Mouse (Mus musculus) limb, embryonic 14.5 days (tissue): ENCODE results near the gene Hist1h2aa. TPM values are rescaled to one million over a fixed set of nuclear protein-coding genes. Genes with fewer than 3 reads are reported as not detected.

ENCODE experiments used
- ATAC-seq: fragments of 200-750 bp; cut with Nextera tagmentation; 2 replicates; pipeline ENCODE4 v1.8.0; 2017; ENCODE audit warnings: low read depth, moderate number of reproducible peaks, moderate TSS enrichment; ENCODE audit not compliant: low FRiP score
- DNase-seq: peaks from one replicate; pipeline ENCODE4 v3.0.0-alpha.2; 2015; ENCODE audit warnings: low spot score
- H3K27ac ChIP-seq: fragments of 300-500 bp; sonication (generic); replicated peaks from 2 replicates; pipeline ENCODE4 v1.5.1; 2014; ENCODE audit warnings: low read depth, mild to moderate bottlenecking, low read length, moderate library complexity, mixed read lengths
- H3K27me3 ChIP-seq: fragments of 300-500 bp; sonication (generic); 2 replicates; pipeline ENCODE4 v1.6.1; 2014; ENCODE audit warnings: low read length, mixed read lengths; ENCODE audit not compliant: control insufficient read depth, insufficient read depth
- H3K36me3 ChIP-seq: fragments of 300-500 bp; sonication (generic); 2 replicates; pipeline ENCODE4 v1.6.1; 2014; ENCODE audit warnings: mild to moderate bottlenecking, low read length, moderate library complexity, mixed read lengths; ENCODE audit not compliant: control insufficient read depth, insufficient read depth
- H3K4me1 ChIP-seq: fragments of 300-500 bp; sonication (generic); 2 replicates; pipeline ENCODE4 v1.6.1; 2014; ENCODE audit warnings: antibody characterized with exemption, low read length, mixed read lengths; ENCODE audit not compliant: control insufficient read depth, insufficient read depth
- H3K4me2 ChIP-seq: fragments of 300-500 bp; sonication (generic); replicated peaks from 2 replicates; pipeline ENCODE4 v1.6.1; 2014; ENCODE audit warnings: low read depth, mild to moderate bottlenecking, low read length, moderate library complexity; ENCODE audit not compliant: severe bottlenecking
- H3K4me3 ChIP-seq: fragments of 300-500 bp; sonication (generic); replicated peaks from 2 replicates; pipeline ENCODE4 v1.5.1; 2014; ENCODE audit warnings: low read length
- H3K9ac ChIP-seq: fragments of 300-500 bp; sonication (generic); 2 replicates; pipeline ENCODE4 v1.6.1; 2014; ENCODE audit warnings: mild to moderate bottlenecking, low read depth, low read length, moderate library complexity; ENCODE audit not compliant: severe bottlenecking
- H3K9me3 ChIP-seq: fragments of 300-500 bp; sonication (generic); 2 replicates; pipeline ENCODE4 v1.6.1; 2016; ENCODE audit warnings: low read length; ENCODE audit not compliant: control insufficient read depth
- POLR2A ChIP-seq: fragments of 200-500 bp; IDR thresholded peaks from 2 replicates; pipeline ENCODE4 v1.8.0; 2012; ENCODE audit warnings: inconsistent platforms, mild to moderate bottlenecking, moderate library complexity, borderline replicate concordance; ENCODE audit not compliant: insufficient read depth, insufficient read length; ENCODE audit errors: extremely low read depth
- WGBS: fragments of 180-500 bp; shearing (Covaris S2); extraction: QIAGEN DNeasy Blood & Tissue Kit; methylation state at CpG from one replicate; pipeline ENCODE4 v1.1.7; 2014; 5-methylcytosine and 5-hydroxymethylcytosine counted together
- polyA plus RNA-seq, 2 experiments: library from polyadenylated mRNA; depleted of rRNA in 1 of 2; stranded (reverse) in 1 of 2; unstranded in 1 of 2; fragments of >200 nt; fragmentation: Nextera tagmentation in 1 of 2; extraction: Ambion mirVana in 1 of 2; gene quantifications; 2 replicates each; pipeline versions ENCODE4 v1.2.1 to v1.2.3; 2012 to 2014

Gene Hist1h2aa
- polyA plus RNA-seq, 2 experiments = not detected

DNA sequence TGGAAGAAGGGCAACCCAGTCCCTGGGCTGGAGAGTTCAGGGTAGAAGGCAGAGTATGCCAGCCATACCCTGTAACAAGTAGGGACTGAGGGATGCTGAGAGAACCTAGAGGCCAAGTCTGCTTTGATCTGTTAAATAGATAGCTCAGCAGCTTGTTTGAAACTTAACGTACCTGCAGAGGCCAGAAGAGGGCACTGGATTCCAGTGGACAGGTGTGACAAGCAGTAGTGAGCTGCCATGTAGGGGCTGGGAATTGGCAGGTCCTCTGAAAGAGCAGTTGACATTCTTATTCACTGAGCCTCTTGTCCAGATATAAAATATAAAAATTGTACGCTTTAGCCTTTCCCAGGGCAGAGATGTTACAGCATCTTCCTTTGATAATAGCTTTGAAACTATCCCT is 8.6 kb downstream of the Hist1h2aa start:
- Histone ChIP-seq H3K27ac (no peak overlapping the region), H3K36me3 (no peaks in the 10 kb centered on the region), H3K27me3 (no peaks in the 10 kb centered on the region), H3K4me3 (no peak overlapping the region), H3K9ac (no peak overlapping the region), H3K4me1 (peaks cover 6% of the 10 kb centered on the region; the same call in 1 of the 2 replicates), H3K4me2 (no peak overlapping the region), H3K9me3 (no peaks in the 10 kb centered on the region)
- ATAC-seq = no peak
- WGBS = 39% methylated on average over 2 of the region's 2 CpGs
- DNase-seq = no peak
- TF ChIP-seq POLR2A = no peak

DNA sequence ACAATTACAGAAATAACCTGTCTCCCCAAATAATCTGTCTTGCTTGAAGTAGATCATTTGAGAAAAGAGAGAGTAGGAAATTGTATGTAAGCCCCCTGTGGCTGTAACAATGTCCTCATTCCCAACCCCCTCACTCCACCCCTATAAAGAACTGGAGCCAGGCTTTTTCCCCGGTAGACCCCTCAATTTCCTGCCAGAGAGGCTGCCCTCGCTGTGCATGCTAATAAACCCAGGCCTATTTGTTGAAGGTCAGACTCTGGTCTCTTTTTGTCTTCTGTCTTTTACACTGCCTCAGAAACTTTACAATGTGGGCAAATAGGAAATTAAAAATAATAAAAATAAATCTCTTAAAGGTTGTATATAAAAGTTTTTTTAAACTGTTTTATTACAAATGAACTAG is 12.0 kb downstream of the Hist1h2aa start:
- TF ChIP-seq POLR2A = no peak
- Histone ChIP-seq H3K4me1 (peaks cover 6% of the 10 kb centered on the region; the same call in 1 of the 2 replicates), H3K4me3 (no peak overlapping the region), H3K9me3 (no peaks in the 10 kb centered on the region), H3K9ac (no peak overlapping the region), H3K27me3 (no peaks in the 10 kb centered on the region), H3K36me3 (no peaks in the 10 kb centered on the region), H3K4me2 (no peak overlapping the region), H3K27ac (no peak overlapping the region)
- DNase-seq (no peak), ATAC-seq (no peak; the same call in 1 of the 2 replicates)
- 13% methylated on average over 2 of the region's 2 CpGs for WGBS

DNA sequence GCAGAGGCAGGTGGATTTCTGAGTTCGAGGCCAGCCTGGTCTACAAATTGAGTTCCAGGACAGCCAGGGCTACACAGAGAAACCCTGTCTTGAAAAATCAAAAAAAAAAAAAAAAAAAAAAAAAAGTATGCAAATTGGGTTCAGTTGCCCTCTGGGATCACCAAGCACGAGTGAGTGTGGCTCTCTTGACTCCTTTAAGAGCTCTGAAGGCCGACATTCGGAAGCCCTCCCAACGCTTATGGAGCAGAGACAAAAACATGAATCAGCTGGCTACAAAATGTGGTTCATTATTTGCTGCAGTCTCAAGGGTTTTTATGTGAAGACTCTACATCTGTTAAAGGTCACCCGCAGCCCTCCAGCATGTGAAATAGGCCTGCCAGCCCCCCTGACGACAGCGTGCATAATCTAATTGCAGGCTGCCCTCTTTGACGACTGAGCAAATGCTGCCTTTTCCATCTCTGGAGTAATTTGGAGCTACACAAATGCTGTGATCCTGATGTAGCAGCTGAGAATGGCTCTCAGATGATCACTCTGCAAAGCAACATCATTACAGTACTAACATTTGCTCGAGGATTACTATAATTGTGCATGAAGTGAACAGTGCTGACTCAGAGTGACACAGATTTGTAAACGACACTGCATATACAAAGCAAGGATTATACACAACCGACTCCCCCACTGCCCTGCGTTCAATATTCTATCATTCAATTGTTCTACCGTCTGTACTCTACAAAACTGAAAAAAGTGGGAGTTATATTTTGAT is 15.4 kb downstream of the Hist1h2aa start:
- TF ChIP-seq POLR2A = no peak
- DNase-seq = no peak

DNA sequence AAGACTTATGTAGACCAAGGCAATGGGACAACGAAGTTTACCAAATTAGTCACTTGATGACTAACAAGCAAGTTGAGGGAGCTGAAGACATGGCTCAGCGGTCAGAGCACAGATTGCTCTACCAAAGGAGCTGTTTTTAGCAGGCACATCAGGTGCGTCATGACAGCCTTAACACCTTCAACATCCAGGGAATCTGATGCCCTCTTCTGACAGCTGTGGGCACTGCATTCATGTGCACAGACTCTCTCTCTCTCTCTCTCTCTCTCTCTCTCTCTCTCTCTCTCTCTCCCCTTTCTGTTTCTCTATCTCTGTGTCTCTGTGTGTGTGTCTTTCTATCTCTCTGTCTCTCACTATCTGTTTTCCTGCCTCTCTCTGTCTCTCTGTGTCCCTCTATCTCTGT is 16.7 kb downstream of the Hist1h2aa start:
- 69% methylated on average over 3 of the region's 3 CpGs for WGBS
- no peaks in the 10 kb centered on the region for H3K9me3 ChIP-seq
- no peaks in the 10 kb centered on the region for H3K36me3 ChIP-seq
- H3K4me1 ChIP-seq = peaks cover 6% of the 10 kb centered on the region; the same call in 1 of the 2 replicates
- H3K27ac ChIP-seq = no peak overlapping the region
- no peak overlapping the region for H3K4me3 ChIP-seq
- ATAC-seq = no peak
- H3K4me2 ChIP-seq = no peak overlapping the region
- no peak for TF ChIP-seq POLR2A
- no peak for DNase-seq
- no peaks in the 10 kb centered on the region for H3K27me3 ChIP-seq
- H3K9ac ChIP-seq = no peak overlapping the region

More for the DNA sequence above, 15.4 kb downstream of the Hist1h2aa start:
- Histone ChIP-seq H3K4me2 (no peak overlapping the region), H3K4me3 (no peak overlapping the region), H3K9ac (no peak overlapping the region), H3K9me3 (no peaks in the 10 kb centered on the region), H3K27ac (no peak overlapping the region), H3K36me3 (no peaks in the 10 kb centered on the region), H3K27me3 (no peaks in the 10 kb centered on the region), H3K4me1 (peaks cover 6% of the 10 kb centered on the region; the same call in 1 of the 2 replicates)
- no peak for ATAC-seq
- WGBS = 45% methylated on average over 14 of the region's 14 CpGs

DNA sequence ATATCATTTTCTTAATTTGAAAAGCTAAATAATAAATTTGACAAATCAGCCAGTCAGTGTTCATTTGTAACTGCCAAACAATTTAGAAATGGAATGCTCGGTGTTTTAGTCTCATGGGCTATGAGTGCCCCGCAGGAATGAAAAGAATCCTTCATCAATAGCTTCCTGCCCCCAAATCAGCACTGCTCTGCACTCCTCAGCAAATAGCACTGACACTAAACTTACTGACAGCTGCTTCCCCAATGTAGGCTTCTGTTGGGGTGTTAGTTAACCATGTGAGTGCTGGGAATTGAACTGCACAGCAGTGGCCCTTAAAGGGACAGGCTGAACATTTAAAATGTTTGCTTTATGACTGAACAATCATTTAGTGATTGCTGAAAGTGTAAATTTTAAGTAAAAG is 25.5 kb downstream of the Hist1h2aa start:
- ATAC-seq = no peak
- H3K4me1 ChIP-seq = no peaks in the 10 kb centered on the region
- DNase-seq = no peak
- no peak overlapping the region for H3K27ac ChIP-seq
- no peak overlapping the region for H3K4me2 ChIP-seq
- H3K27me3 ChIP-seq = no peaks in the 10 kb centered on the region
- H3K36me3 ChIP-seq = no peaks in the 10 kb centered on the region
- no peak overlapping the region for H3K9ac ChIP-seq
- no peak overlapping the region for H3K4me3 ChIP-seq
- H3K9me3 ChIP-seq = no peaks in the 10 kb centered on the region
- 39% methylated on average over 2 of the region's 2 CpGs for WGBS
- TF ChIP-seq POLR2A = no peak
